Mouse (Mus musculus): ENCODE data around the gene Rbbp8nl. TPM values are rescaled to one million over a fixed set of nuclear protein-coding genes. Genes with fewer than 3 reads are reported as not detected.

The Rbbp8nl gene
- polyA plus RNA-seq, 1 experiment from 2014 or later = 0.35 TPM

DNA sequence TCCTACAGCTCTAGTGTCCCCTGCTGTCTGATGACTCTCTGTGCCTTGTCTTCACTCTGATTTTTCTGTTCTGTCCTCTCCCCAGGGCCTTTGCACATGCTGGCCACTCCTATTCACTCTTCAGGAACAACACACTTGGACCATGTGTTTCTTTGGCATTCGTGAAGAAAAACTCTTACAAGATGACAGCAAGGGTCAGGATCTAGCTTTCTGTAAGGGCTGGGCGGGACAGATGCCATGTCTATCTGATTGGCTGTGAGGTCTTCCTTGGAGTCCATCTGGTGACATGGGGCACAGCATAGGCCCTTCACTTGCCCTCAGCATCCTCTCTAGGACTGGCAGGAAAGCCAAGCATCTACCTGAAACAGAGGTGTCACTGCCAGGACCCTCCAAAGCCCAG, 16.3 kb upstream of the Rbbp8nl start:
- Histone ChIP-seq H3K27me3 (no peaks in the 10 kb centered on the region), H3K36me3 (no peaks in the 10 kb centered on the region), H3K9ac (no peak overlapping the region), H3K4me3 (no peak overlapping the region), H3K27ac (no peak overlapping the region), H3K4me2 (replicated peaks) (no peak overlapping the region), H3K4me1 (no peaks in the 10 kb centered on the region), H3K9me3 (replicated peaks) (no peaks in the 10 kb centered on the region)
- 82% methylated on average over 2 of the region's 2 CpGs for WGBS
- no peak for ATAC-seq (ENCODE audit: low FRiP score)

DNA sequence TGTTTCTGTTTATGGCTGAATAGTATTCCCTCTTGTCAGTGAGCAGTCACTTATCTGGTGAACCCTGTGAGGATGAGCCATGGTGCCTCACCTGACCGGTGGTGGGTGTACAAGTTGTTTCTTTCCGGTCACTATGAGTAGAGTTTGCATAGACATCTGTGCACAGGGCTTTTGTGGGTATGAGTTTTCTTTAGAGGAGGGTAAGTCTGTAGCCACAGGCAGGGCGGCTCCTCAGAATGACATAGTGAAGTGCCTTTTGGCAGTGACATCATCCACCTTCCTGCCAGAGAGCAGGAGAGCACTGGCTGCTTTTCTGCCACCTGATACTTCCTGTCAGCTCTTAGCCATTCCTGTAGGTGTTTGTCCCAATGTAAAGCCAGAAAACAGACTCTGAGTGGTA, 15.8 kb upstream of the Rbbp8nl start:
- WGBS = 89% methylated on average over 3 of the region's 3 CpGs
- ATAC-seq (ENCODE audit: low FRiP score) = no peak
- H3K27me3 ChIP-seq = no peaks in the 10 kb centered on the region

DNA sequence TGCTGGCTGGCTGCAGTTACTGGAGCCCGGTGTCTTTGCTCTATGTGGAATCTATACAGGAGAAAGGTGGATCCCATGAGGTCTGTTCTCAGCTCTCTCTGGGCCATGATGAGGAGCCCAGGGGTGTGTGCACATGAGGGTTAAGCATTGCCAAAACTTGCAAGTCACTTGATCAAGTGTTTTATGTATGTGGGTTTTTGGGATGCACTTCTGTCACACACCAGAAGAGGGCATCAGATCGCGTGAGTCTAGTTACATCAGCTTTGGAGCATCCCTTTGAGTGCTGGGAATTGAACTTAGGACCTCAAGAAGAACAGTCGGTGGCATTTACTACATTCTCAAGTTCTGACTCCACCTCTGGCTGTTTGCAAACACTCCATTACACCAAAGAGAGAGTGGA, 14.9 kb upstream of the Rbbp8nl start:
- H3K36me3 ChIP-seq = no peaks in the 10 kb centered on the region
- H3K27ac ChIP-seq = no peak overlapping the region
- no peaks in the 10 kb centered on the region for H3K9me3 ChIP-seq (replicated peaks)
- WGBS = 66% methylated on average over 4 of the region's 4 CpGs
- ATAC-seq (ENCODE audit: low FRiP score) = no peak
- no peaks in the 10 kb centered on the region for H3K27me3 ChIP-seq
- H3K4me2 ChIP-seq (replicated peaks) = no peak overlapping the region
- no peaks in the 10 kb centered on the region for H3K4me1 ChIP-seq
- H3K9ac ChIP-seq = no peak overlapping the region
- H3K4me3 ChIP-seq = no peak overlapping the region

More for the DNA sequence above, 15.8 kb upstream of the Rbbp8nl start:
- H3K27ac ChIP-seq = no peak overlapping the region
- no peaks in the 10 kb centered on the region for H3K36me3 ChIP-seq
- H3K4me3 ChIP-seq = no peak overlapping the region
- no peak overlapping the region for H3K9ac ChIP-seq
- H3K9me3 ChIP-seq (replicated peaks) = no peaks in the 10 kb centered on the region
- H3K4me1 ChIP-seq = no peaks in the 10 kb centered on the region
- H3K4me2 ChIP-seq (replicated peaks) = no peak overlapping the region

DNA sequence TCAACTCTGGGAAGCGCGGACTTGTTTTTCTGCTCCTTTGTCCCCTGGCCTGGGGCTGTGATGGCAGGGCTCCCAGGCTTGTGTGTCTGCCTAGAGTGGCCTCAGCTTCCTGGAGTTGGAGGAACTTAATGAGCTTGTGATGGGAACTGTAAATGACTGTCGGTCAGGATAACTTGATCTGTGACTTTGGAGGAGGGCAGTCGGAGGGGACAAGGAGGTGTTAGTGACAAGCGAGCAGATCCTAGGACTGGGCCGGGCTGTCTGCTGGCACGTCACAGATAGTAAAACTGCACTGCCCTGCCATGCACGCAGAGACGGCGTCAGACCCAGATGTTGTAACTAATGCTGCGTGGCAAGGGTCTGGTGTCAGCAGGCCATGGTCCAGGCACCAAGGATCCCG, 13.8 kb upstream of the Rbbp8nl start:
- Histone ChIP-seq H3K27me3 (no peaks in the 10 kb centered on the region), H3K9ac (no peak overlapping the region), H3K27ac (no peak overlapping the region), H3K4me3 (no peak overlapping the region), H3K4me2 (replicated peaks) (no peak overlapping the region), H3K4me1 (no peaks in the 10 kb centered on the region), H3K9me3 (replicated peaks) (no peaks in the 10 kb centered on the region), H3K36me3 (no peaks in the 10 kb centered on the region)
- ATAC-seq (ENCODE audit: low FRiP score) = no peak
- WGBS = 89% methylated on average over 12 of the region's 12 CpGs

DNA sequence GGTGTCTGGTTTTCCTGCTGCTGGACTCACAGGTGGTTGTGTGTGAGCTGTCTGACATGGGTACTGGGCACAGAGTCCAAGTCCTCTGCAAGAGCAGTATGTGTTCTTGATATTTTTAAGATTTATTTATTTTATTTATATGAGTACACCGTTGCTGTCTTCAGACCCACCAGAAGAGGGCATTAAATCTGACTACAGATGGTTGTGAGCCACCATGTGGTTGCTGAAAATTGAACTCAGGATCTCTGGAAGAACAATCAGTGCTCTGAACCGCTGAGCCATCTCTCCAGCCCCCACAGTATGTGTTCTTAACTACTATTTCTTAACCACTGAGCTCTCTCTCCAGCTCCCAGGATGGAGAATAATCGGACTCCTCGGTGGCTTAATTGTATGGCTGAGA, 12.5 kb upstream of the Rbbp8nl start:
- Histone ChIP-seq H3K4me2 (replicated peaks) (no peak overlapping the region), H3K27me3 (no peaks in the 10 kb centered on the region), H3K4me3 (no peak overlapping the region), H3K9ac (no peak overlapping the region), H3K27ac (no peak overlapping the region), H3K36me3 (no peaks in the 10 kb centered on the region), H3K4me1 (no peaks in the 10 kb centered on the region), H3K9me3 (replicated peaks) (no peaks in the 10 kb centered on the region)
- no peak for ATAC-seq (ENCODE audit: low FRiP score)
- WGBS = 77% methylated on average over 4 of the region's 4 CpGs

DNA sequence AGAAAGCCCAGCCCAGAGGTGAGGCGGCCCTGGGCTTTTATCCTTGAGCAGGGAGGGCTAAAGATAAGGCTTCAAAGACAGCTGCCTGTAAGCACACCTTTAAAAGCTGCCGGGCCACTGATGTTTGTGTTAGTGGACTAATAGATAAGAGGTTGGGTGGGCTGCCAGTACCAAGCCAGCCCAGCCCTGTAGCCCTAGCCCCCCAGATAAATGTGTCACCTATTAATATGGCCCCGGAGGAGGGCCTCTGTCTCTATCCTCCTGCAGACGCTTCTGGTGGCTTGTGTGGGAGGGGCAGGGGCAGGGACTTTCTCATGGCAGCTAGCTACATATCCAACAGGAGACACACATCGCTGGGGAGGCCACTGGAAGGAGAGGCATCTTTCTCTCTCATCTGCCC, 11.1 kb upstream of the Rbbp8nl start:
- no peaks in the 10 kb centered on the region for H3K36me3 ChIP-seq
- no peak overlapping the region for H3K9ac ChIP-seq
- WGBS = 54% methylated on average over 5 of the region's 5 CpGs
- no peaks in the 10 kb centered on the region for H3K9me3 ChIP-seq (replicated peaks)
- no peaks in the 10 kb centered on the region for H3K4me1 ChIP-seq
- no peaks in the 10 kb centered on the region for H3K27me3 ChIP-seq
- no peak overlapping the region for H3K27ac ChIP-seq
- no peak for ATAC-seq (ENCODE audit: low FRiP score)
- no peak overlapping the region for H3K4me2 ChIP-seq (replicated peaks)
- no peak overlapping the region for H3K4me3 ChIP-seq

DNA sequence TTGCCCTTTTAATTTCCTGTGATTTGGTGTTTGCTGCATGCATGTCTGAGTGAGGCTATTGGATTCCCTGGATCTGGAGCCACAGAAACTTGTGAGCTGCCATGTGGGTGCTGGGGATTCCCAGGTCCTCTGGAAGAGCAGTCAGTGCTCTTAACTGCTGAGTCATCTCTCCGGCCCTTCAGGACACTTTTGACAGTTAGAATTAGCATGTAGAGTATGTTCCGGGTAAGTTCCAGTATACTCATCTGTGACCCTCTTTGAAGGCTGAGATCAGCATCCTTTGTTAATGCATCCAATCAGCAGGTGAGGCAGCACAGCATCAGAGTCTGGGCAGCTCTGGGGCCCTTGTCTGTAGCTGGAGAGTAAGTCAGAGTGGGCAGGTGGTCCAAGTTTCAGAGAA, 10.6 kb upstream of the Rbbp8nl start:
- no peak overlapping the region for H3K27ac ChIP-seq
- H3K36me3 ChIP-seq = no peaks in the 10 kb centered on the region
- no peaks in the 10 kb centered on the region for H3K9me3 ChIP-seq (replicated peaks)
- H3K9ac ChIP-seq = no peak overlapping the region
- ATAC-seq (ENCODE audit: low FRiP score) = no peak
- H3K27me3 ChIP-seq = no peaks in the 10 kb centered on the region
- WGBS = 75% methylated on average over 2 of the region's 2 CpGs
- no peaks in the 10 kb centered on the region for H3K4me1 ChIP-seq
- no peak overlapping the region for H3K4me3 ChIP-seq
- no peak overlapping the region for H3K4me2 ChIP-seq (replicated peaks)

DNA sequence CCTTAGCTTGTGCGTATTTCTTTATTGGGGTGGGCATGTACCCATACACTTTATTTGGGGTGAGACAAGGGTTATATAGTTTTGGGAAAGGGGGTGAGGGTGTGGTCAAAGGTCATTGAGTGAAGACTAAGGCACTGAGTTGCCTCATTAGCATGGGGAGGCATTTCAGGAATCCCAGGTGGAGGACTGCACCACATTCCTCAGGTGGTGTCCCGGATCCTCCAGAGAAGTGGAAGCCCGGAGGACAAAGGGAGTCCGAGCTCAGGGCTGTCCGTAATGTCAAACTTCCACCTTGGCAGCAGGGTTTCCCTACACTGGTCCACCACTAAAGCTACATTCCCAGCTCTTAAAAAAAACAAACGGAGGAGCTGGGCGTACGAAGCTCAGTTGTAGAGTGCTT, 3.2 kb upstream of the Rbbp8nl start:
- no peaks in the 10 kb centered on the region for H3K36me3 ChIP-seq
- H3K9ac ChIP-seq = no peak overlapping the region
- ATAC-seq (ENCODE audit: low FRiP score) = no peak
- no peaks in the 10 kb centered on the region; the same call in 1 of the 2 replicates for H3K27me3 ChIP-seq
- H3K27ac ChIP-seq = no peak overlapping the region
- no peaks in the 10 kb centered on the region for H3K9me3 ChIP-seq (replicated peaks)
- H3K4me3 ChIP-seq = no peak overlapping the region
- H3K4me1 ChIP-seq = peaks cover 6% of the 10 kb centered on the region; the same call in 1 of the 2 replicates
- 66% methylated on average over 8 of the region's 8 CpGs for WGBS
- H3K4me2 ChIP-seq (replicated peaks) = no peak overlapping the region

DNA sequence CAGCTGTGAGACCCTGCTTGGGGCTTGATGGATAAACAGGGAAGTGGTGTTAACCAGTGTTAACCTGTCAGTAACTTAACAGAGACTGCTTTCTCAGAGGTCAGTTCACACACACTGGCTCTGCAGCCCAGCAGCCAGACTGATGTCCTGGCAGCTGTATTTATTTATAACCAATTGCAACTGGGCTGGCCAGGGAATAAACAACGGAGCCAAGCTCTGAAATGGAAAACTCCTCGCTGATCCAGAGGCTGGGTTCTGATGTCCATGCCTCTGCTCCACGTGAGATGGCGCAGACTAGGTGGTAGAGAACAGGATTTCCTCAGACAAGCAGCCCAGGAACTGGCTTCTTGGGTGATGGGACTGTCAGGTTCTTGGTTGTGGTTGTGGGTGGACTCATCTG, 2.3 kb upstream of the Rbbp8nl start:
- Histone ChIP-seq H3K9me3 (replicated peaks) (no peaks in the 10 kb centered on the region), H3K4me2 (replicated peaks) (no peak overlapping the region), H3K9ac (no peak overlapping the region), H3K36me3 (no peaks in the 10 kb centered on the region), H3K4me1 (peaks cover 6% of the 10 kb centered on the region; the same call in 1 of the 2 replicates), H3K27me3 (no peaks in the 10 kb centered on the region; the same call in 1 of the 2 replicates), H3K4me3 (no peak overlapping the region), H3K27ac (no peak overlapping the region)
- WGBS = 75% methylated on average over 4 of the region's 4 CpGs
- ATAC-seq (ENCODE audit: low FRiP score) = no peak

DNA sequence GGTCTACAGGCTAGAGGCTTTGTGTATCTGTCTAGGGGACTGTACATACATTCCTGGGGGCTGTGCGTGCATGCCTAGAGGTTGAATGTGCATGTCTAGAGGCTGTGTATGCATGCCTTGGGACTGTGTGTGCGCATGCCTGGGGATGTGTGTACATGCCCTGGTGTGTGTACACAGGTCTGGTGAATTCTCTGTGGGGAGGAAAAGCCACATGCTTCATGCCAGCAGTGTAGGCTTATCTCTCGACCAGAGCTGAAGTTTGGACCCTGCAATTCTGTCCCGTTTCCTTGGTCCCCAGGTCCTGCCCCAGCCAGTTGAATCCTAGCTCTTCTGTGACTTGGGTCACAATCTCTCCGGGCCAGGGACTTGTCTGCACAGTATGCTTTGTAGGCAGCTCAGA, 1.9 kb upstream of the Rbbp8nl start:
- no peak overlapping the region for H3K9ac ChIP-seq
- H3K4me1 ChIP-seq = peaks cover 6% of the 10 kb centered on the region; the same call in 1 of the 2 replicates
- H3K36me3 ChIP-seq = no peaks in the 10 kb centered on the region
- ATAC-seq (ENCODE audit: low FRiP score) = no peak
- no peak overlapping the region for H3K27ac ChIP-seq
- H3K9me3 ChIP-seq (replicated peaks) = no peaks in the 10 kb centered on the region
- no peak overlapping the region for H3K4me2 ChIP-seq (replicated peaks)
- H3K4me3 ChIP-seq = no peak overlapping the region
- WGBS = 86% methylated on average over 5 of the region's 5 CpGs
- no peaks in the 10 kb centered on the region; the same call in 1 of the 2 replicates for H3K27me3 ChIP-seq

DNA sequence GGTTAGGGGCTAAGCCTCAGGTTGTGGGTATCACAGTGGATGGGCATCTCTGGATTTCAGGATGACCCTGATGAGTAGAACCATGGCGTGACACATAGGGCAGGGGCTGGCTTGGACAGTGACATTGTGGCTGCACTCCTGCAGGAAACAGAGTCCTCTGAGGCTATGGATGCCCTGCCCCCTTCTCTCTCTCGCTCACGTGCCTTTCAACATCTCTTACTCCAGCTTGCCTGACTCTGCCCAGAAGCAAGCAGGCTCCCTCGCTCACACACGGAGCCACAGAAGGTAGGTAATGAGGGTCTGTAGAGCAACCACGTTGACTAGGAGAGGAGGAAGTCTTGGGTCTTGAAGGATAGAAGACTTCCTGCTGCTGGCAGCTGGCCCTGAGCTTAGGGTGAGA, 824 bp upstream of the Rbbp8nl start:
- H3K4me1 ChIP-seq = peaks cover 6% of the 10 kb centered on the region; the same call in 1 of the 2 replicates
- no peaks in the 10 kb centered on the region for H3K36me3 ChIP-seq
- H3K9me3 ChIP-seq (replicated peaks) = no peaks in the 10 kb centered on the region
- ATAC-seq (ENCODE audit: low FRiP score) = no peak
- H3K27ac ChIP-seq = no peak overlapping the region
- no peaks in the 10 kb centered on the region; the same call in 1 of the 2 replicates for H3K27me3 ChIP-seq
- no peak overlapping the region for H3K4me3 ChIP-seq
- no peak overlapping the region for H3K4me2 ChIP-seq (replicated peaks)
- WGBS = 74% methylated on average over 6 of the region's 6 CpGs
- H3K9ac ChIP-seq = no peak overlapping the region

DNA sequence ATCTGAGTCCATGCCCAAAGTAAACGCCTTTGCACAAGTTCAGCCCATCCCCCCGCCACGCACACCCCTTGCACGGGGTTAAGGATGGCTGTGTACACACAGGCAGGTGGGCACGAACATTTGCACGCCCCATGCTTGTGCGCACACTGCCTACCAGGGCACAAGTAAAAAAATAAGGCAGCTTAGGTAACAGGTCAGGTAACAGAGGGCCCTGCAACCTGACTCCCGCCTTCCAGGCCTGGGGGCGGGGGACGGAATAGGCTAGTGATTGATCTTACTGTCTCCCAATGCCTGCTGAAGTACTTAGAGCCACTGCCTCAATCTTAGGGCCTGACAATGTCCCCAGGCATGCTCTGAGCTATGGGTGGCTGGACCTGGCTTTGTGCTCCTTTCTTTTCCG, 713 bp downstream of the Rbbp8nl start:
- 52% methylated on average over 11 of the region's 11 CpGs for WGBS
- ATAC-seq (ENCODE audit: low FRiP score) = no peak
- no peak overlapping the region for H3K27ac ChIP-seq
- no peak overlapping the region for H3K4me3 ChIP-seq
- no peaks in the 10 kb centered on the region for H3K36me3 ChIP-seq
- H3K4me1 ChIP-seq = peaks cover 6% of the 10 kb centered on the region; the same call in 1 of the 2 replicates
- H3K4me2 ChIP-seq (replicated peaks) = no peak overlapping the region
- H3K27me3 ChIP-seq = no peaks in the 10 kb centered on the region; the same call in 1 of the 2 replicates
- H3K9me3 ChIP-seq (replicated peaks) = no peaks in the 10 kb centered on the region
- no peak overlapping the region for H3K9ac ChIP-seq

DNA sequence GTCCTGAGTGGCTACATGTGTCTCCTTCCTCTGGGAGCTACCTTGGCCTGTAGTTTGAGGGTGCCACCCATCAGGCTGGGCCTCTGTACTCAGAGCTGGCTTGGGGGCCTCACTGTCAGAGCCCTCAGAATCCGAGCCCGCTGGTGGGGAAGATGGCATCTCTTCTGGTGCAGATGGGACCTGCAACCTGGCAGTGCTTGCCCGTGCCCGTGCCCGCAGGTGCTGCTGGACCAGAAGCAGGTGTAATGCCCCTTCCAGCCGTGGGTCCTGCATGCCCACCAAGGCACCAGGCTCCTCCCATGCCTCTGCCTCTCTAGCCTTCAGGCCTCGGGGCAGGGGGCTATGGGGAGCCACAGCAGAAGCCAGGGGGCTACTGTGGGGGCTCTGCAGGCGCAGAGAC, 10.4 kb downstream of the Rbbp8nl start:
- Histone ChIP-seq H3K4me1 (no peaks in the 10 kb centered on the region), H3K4me2 (replicated peaks) (no peak overlapping the region), H3K36me3 (no peaks in the 10 kb centered on the region), H3K27ac (no peak overlapping the region), H3K4me3 (no peak overlapping the region), H3K9me3 (replicated peaks) (no peaks in the 10 kb centered on the region), H3K27me3 (peaks cover 9% of the 10 kb centered on the region; the same call in 1 of the 2 replicates), H3K9ac (no peak overlapping the region)
- 88% methylated on average over 8 of the region's 8 CpGs for WGBS
- no peak for ATAC-seq (ENCODE audit: low FRiP score)
